Mouse (Mus musculus) neural tube, embryonic 10.5 days (tissue): ENCODE results near the gene Egfl8.

Experiments
- DNase-seq: peaks from one replicate; pipeline ENCODE4 v3.0.0-alpha.2; 2017; ENCODE audit warnings: low spot score; ENCODE audit errors: extremely low spot score

The Egfl8 gene

DNA sequence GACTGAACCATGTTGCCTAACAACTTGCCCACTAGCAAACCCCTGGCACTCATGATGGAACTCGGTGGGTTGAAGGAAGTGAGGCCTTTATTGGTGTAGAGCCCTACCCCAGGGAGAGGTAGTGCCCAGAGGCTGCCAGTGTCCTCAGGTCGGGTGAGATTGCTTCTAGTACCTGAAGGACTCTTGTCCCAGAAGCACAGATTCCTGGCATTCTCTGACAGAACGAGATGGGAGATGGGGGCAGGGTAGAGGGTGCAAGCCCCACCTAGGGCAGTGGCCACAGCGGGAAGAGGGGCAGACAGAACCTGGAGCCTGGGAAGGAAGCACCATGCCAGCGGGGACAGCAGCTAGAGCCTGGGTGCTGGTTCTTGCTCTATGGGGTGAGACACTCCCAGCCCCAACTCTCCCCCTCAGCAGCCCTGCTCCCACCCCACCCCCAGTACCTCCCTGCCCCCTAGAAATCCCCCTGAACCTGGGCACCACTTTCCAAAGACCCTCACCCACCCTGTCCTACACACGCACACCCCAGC, 18.1 kb downstream of the Egfl8 start, which contains the start of gene Ager:
Gene Ager (plus strand): TSS at position 297 of the 530 bp plus-strand sequence.
- DNase-seq, result no peak

- no peak for DNase-seq
Measured at GRCm38 (mm10) chr17:34596098-34596497, 19.7 kb downstream of the Egfl8 start.

DNA sequence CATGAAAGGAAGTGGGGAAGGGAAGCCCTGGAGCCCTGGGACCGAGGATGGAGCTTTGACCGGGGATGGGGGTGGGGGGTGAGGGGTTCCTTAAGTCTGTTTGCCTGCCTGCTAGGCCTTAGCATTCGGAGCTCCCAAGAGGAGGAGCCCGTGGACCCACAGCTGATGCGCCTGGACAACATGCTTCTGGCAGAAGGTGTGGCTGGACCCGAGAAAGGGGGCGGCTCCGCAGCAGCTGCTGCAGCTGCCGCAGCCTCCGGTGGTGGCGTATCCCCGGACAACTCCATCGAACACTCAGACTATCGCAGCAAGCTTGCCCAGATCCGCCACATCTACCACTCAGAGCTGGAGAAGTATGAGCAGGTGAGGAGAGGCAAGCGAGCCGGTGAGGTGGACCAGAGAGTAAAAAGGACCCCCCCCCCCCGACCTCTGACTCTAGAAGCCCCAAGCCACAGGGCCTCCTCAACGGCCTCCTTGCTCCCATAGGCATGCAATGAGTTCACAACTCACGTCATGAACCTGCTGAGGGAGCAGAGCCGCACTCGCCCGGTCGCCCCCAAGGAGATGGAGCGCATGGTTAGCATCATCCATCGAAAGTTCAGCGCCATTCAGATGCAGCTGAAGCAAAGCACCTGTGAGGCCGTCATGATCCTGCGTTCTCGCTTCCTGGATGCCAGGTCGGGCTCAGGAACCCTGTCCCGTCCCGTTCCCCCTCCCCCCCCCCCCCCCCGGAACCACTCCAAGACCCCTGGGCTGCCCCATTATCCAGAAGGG, 21.8 kb downstream of the Egfl8 start:
- no peak for DNase-seq

DNA sequence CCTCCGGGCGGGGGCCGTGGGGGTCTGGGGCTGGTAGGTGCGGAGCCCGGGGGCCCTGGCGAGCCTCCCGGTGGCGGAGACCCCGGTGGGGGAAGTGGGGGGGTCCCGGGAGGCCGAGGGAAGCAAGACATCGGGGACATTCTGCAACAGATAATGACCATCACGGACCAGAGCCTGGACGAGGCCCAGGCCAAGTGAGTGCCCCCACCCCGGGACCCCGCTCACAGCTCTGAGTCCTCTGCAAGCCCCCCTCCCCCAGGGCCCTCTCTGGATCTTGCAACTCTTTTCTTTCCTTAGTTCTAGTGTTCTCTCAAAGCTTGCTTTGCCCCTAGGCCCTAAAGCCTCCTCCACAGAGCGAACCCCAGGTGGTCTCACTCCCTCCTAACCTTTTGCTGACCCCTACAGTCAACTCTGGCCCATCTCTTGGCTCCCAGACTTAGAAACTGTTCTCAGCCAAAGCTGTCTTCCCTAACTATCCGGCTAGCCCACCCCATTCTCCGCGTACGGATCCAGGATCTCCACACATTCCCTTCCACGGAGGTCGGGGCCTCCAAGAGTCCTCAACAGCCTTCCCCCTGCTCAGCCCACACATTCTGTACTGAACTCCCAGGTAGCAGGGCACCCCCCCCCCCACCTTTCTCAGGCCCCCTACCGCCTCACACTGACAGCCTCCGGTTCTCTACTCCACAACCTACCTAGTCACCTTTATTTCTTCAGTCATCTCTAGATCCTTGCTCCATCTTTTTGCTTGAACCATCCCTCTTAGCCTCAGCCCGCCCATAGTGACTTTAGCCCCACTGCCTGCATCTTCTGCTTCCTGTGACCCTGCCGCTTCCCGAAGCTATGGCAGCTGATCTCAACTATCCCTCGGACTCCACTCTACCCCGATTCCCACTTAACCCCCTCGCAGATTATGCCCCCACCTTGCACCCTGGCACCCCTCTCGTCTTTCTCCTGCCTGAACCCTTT, 22.9 kb downstream of the Egfl8 start:
- peak; percentile 57 for DNase-seq

- peak; percentile 95 for DNase-seq
Measured at GRCm38 (mm10) chr17:34591994-34592375, 23.8 kb downstream of the Egfl8 start.

DNA sequence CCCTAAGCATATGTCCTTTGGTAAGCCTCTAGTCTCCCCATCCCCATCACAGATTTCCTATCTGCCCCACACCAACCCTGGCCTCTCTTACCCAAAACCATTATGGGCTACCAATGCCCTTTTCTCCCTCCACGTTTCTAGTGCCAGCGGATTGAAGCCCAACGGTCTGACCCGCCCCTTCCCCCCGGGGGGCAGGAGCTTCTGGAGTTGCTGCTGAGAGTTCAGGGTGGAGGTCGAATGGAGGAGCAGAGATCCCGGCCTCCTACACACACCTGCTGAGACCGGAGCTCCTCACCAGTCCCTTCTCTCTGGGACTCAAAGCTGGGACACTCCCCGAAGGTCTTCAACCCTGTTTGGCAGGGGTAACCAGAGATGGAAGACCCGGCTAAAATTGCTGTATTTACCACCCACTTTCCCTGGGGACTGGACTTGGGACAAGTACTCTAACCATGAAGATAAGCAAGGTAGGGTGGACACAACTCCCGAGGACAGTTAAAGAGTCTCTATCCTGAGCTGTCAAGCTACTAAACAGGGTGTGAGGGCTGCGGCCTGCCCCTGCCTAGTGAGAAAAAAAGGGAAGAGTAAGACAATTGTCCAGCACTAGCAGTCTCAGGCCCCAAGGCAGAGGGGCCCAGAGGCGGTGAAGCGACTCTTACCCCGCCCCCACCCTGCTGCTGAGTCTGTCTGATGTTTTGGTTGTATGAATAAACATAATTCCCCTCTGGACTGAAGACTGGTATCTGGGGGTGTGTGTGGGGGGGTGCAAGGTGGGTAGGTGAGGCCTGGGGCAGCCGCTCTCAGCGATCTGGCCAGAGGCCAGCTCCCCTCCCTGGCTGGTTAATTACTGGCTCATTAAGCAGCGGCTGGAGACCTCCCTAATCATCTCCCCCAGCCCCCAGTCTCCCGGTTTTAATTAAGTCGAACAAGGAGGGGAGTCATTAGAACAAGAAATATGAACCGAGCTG, 24.5 kb downstream of the Egfl8 start, which contains the start of gene Pbx2:
Gene Pbx2 (plus strand): TSS at position 238 of the 965 bp plus-strand sequence.
- peak; percentile 62 for DNase-seq

- no peak for DNase-seq
Measured at GRCm38 (mm10) chr17:34590154-34590987, 25.4 kb downstream of the Egfl8 start.

GRCm38 (mm10) chr17:34589681-34590101, 26.1 kb downstream of the Egfl8 start, which contains the start of gene Gpsm3:
Gene Gpsm3, plus strand, starts transcription at chr17:34589806.
- DNase-seq, result no peak

DNA sequence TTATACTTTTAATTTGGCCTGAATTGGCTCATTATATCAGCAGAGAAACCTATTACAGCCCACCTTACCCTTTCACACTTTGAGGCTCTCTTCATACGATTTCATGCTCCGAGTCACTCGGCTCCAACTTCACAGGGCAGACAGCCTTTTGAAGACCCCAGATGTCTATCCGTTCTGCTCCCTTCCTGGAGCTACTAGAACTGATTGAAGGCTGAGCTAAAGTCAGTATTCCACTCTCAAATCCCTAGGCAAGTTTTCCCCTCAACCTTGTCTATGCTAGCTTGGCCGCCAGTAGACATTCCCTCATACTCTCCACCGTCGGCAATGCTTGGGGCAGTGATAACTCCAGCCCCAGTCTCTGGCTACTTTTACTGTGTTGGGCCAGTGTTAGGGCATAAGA, 26.6 kb downstream of the Egfl8 start:
- DNase-seq, result no peak

GRCm38 (mm10) chr17:34588767-34589166, 27.0 kb downstream of the Egfl8 start:
- no peak for DNase-seq

- DNase-seq, result no peak
Measured at GRCm38 (mm10) chr17:34587814-34588213, 28.0 kb downstream of the Egfl8 start.

- DNase-seq, result peak; percentile 97
Measured at GRCm38 (mm10) chr17:34587423-34587811, 28.4 kb downstream of the Egfl8 start.

- DNase-seq, result peak; percentile 96
Measured at GRCm38 (mm10) chr17:34586796-34587422, 28.9 kb downstream of the Egfl8 start.

DNA sequence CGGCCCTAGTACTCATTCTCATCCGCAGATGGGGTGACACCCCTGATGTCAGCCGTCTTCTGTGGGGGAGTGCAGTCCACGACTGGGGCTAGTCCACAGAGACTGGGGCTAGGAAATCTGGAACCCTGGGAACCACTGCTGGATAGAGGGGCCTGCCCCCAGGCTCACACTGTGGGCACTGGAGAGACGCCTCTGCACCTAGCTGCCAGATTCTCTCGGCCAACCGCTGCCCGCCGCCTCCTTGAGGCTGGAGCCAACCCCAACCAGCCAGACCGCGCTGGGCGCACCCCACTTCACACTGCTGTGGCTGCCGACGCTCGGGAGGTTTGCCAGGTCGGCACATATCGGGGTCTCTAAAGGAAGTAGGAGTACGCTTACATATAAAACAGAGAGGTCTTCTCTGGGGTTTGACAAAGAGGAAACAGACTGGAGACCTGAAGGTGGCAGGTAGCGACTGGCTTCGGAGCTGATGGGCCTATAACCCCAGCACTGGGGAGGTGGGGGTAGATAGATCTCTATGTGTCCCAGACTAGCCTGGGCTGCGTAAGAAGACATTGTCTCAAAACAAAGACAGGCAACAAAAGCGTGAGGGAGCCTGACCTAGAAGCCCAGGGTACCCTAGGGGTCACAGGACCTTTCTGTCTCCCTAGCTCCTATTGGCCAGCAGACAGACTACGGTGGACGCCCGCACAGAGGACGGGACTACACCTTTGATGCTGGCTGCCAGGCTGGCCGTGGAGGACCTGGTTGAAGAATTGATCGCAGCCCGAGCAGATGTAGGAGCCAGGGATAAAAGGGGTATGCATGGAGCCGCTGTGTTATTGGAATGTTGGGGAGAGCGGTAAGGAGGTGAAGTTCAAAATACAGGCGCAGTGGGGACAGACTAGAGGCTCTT, 29.6 kb downstream of the Egfl8 start:
- peak; percentile 53 for DNase-seq

GRCm38 (mm10) chr17:34585121-34585520, 30.6 kb downstream of the Egfl8 start:
- no peak for DNase-seq

DNA sequence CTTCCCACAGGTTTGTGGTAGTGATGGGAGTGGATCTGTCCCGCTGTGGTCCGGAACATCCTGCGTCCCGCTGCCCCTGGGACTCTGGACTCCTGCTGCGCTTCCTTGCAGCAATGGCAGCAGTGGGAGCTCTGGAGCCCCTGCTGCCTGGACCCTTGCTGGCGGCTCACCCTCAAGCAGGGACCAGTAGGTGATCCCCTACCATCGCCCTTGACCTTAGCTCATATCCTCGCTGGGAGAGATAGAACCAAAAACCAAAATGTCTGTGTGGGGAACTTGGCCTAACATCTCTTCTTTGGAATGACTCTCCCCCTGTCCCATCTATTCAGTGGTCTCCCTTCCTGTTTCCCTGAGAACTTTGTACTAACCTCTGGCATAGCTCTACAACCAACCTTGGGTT, 32.0 kb downstream of the Egfl8 start:
- DNase-seq, result no peak

- DNase-seq, result no peak
Measured at GRCm38 (mm10) chr17:34583397-34583796, 32.4 kb downstream of the Egfl8 start.

DNA sequence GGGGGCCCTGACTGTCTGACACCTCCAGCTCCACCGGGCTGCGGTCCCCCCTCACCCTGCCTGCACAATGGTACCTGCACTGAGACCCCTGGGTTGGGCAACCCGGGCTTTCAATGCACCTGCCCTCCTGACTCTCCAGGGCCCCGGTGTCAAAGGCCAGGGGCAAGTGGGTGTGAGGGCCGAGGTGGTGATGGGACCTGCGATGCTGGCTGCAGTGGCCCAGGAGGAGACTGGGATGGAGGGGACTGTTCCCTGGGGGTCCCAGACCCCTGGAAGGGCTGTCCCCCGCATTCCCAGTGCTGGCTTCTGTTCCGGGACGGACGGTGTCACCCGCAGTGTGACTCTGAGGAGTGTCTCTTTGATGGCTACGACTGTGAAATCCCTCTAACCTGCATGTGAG, 33.2 kb downstream of the Egfl8 start:
- DNase-seq, result no peak
